Mouse (Mus musculus): ENCODE data around the gene Zbtb20. TPM values are rescaled to one million over a fixed set of nuclear protein-coding genes. Genes with fewer than 3 reads are reported as not detected.
A peak's percentile ranks its signal among the peaks of the same experiment; 100 is the strongest.

Zbtb20 gene
- polyA plus RNA-seq, 1 experiment from 2014 or later: 30.9 TPM

DNA sequence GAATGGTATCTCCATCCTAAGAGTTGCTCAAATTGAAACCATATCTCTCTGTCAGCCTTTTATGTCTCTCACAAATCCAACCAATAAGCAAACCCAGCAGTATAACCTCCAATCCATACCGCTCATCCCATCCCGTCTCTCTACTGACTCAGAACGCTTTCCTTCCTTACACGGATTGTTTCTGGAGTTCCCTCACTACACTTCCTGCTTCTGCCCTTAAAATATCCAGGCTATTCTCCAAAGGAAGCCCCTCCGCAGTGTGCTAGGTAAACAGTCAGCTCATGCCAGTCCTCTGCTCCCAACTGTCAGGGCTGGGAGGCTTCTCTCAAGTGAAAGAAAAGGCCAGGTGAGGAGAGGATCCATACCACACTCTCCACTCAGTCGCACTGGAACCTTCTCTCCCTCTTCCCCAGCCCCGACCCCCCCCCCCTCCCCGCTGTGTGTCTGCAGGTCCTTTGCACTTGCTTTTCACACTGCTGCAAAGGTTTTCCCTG, 563.2 kb downstream of the Zbtb20 start:
- Histone ChIP-seq H3K27me3 (replicated peaks) (no peaks in the 10 kb centered on the region), H3K4me2 (no peak overlapping the region), H3K9me3 (no peaks in the 10 kb centered on the region), H3K9ac (no peak overlapping the region), H3K4me3 (no peak overlapping the region), H3K27ac (replicated peaks) (no peak overlapping the region), H3K36me3 (no peaks in the 10 kb centered on the region), H3K4me1 (peaks cover 31% of the 10 kb centered on the region)
- no peak for ATAC-seq (ENCODE audit: extremely low read depth, insufficient number of reproducible peaks, low FRiP score, low TSS enrichment)
- 55% methylated on average over 8 of the region's 8 CpGs for WGBS

DNA sequence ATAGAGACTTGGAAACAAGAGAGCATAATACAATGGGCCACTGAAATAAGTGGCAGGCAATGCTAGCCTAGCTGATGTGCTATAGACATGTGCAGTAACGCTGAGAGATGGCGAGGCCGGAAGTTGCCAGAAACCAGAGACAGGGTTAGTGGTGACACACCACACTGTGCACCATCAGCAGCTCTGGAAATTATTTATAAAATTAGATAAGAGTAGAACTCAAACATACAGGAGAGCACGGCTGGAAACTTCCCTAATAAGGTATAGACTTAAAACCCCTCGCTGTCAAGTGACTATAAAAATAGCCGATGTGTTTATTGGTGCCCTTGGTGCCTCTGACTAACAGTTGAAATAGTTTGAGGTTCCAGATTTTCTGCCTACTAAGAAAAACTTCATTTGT, 565.7 kb downstream of the Zbtb20 start:
- H3K9ac ChIP-seq: no peak overlapping the region
- peaks cover 43% of the 10 kb centered on the region for H3K4me1 ChIP-seq
- no peak for ATAC-seq (ENCODE audit: extremely low read depth, insufficient number of reproducible peaks, low FRiP score, low TSS enrichment)
- 36% methylated on average over 6 of the region's 6 CpGs for WGBS
- H3K4me3 ChIP-seq: no peak overlapping the region
- H3K36me3 ChIP-seq: no peaks in the 10 kb centered on the region
- peak overlapping the region; percentile 79 for H3K27ac ChIP-seq (replicated peaks)
- H3K9me3 ChIP-seq: no peaks in the 10 kb centered on the region
- no peaks in the 10 kb centered on the region for H3K27me3 ChIP-seq (replicated peaks)
- no peak overlapping the region for H3K4me2 ChIP-seq

DNA sequence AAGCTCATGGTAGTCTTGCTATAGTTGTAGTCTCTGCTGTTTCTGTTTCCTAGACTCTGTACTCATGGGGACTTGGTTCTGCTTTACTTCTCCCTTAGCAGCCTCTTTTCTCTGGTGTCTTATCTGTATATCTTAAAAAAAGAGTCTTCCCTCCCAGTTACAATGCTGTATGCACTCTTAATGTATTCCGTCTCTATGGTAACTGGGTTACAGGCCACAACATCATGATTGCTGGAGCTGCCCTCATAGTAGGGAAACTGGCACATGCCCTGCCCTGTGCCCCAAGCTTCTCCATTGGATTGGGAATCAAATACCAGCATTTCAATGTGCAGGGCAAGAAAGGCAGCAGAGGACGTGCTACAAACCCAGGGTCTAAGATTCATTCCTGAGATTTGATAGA, 567.4 kb downstream of the Zbtb20 start:
- WGBS: 82% methylated on average over 2 of the region's 2 CpGs
- Histone ChIP-seq H3K9me3 (no peaks in the 10 kb centered on the region), H3K27ac (replicated peaks) (peak overlapping the region; percentile 69), H3K9ac (no peak overlapping the region), H3K4me3 (no peak overlapping the region), H3K36me3 (no peaks in the 10 kb centered on the region), H3K4me1 (peaks cover 45% of the 10 kb centered on the region), H3K27me3 (replicated peaks) (no peaks in the 10 kb centered on the region), H3K4me2 (no peak overlapping the region)
- ATAC-seq (ENCODE audit: extremely low read depth, insufficient number of reproducible peaks, low FRiP score, low TSS enrichment): no peak

DNA sequence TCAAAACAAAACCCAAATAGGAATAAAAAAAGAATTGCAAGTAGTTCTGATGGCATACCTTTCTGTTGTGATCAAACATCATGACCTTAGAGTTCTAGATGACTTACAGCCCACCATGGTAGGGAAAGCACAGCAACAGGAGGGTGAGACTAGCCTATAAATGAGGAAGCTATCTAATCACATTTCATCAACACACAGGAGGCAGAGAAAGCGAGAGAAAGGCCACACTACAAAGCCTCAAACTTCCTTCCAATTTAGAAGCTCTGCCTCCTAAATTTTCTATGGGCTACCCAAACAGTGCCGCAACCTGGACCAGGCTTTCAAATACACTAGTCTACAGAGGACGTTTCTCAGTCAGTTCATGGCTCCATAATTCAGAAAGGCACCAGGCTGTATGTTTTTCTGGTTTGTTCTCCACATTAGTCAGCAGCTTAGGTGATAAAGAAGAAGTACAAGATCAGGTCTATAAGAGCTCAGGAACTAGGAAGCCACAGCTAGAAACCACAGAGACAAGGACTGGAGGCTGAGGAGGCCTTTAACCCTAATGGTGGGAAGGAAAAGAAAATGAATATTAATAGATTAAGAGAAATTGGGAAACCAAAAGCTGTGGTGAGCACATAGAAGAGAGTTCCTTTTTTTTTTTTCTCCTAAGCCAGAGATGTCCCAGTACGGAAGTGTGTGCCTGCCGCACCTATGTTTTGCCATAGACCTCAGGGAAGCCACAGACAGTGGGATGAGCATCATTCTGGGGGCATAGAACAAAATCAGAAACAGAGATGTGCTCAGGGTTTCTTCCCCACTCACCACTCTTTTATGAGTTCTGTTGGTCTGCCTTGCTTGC, 572.7 kb downstream of the Zbtb20 start:
- ATAC-seq (ENCODE audit: extremely low read depth, insufficient number of reproducible peaks, low FRiP score, low TSS enrichment): no peak
- Histone ChIP-seq H3K9me3 (no peaks in the 10 kb centered on the region), H3K9ac (no peak overlapping the region), H3K36me3 (no peaks in the 10 kb centered on the region), H3K4me2 (no peak overlapping the region), H3K27me3 (replicated peaks) (no peaks in the 10 kb centered on the region), H3K4me1 (peaks cover 19% of the 10 kb centered on the region), H3K4me3 (no peak overlapping the region), H3K27ac (replicated peaks) (no peak overlapping the region)
- WGBS: 81% methylated on average over 5 of the region's 5 CpGs

DNA sequence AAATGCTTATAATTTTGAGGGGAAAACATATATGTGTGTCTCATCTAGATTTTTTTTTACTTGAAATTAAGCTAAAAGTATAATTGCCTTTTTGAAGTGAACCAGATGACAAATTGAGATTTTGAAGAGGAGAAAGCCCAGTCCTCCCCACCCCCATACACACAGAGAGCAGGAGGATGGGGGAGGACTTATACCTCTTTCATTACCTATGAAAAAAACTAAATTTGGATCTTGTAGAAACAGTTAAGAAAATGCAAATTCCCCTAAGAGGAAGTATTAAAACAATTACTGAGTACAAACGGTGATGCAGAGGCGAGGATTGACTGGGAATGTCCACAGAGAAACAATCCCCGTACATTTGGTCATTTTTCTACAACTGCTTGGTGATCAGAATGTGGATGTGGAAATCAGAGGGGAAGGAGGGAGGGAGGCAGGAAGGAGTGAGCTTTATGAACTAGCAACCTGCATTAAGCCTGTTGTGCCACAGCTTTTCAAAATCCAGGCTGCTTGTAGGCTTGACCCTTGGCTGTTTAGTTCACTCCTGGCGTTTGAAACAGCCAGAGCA, 578.8 kb downstream of the Zbtb20 start:
- WGBS: 66% methylated on average over 4 of the region's 4 CpGs
- no peaks in the 10 kb centered on the region for H3K36me3 ChIP-seq
- H3K4me3 ChIP-seq: no peak overlapping the region
- H3K9ac ChIP-seq: no peak overlapping the region
- no peaks in the 10 kb centered on the region for H3K27me3 ChIP-seq (replicated peaks)
- ATAC-seq (ENCODE audit: extremely low read depth, insufficient number of reproducible peaks, low FRiP score, low TSS enrichment): no peak
- no peaks in the 10 kb centered on the region for H3K9me3 ChIP-seq
- no peak overlapping the region for H3K4me2 ChIP-seq
- no peak overlapping the region for H3K27ac ChIP-seq (replicated peaks)
- H3K4me1 ChIP-seq: peaks cover 36% of the 10 kb centered on the region

DNA sequence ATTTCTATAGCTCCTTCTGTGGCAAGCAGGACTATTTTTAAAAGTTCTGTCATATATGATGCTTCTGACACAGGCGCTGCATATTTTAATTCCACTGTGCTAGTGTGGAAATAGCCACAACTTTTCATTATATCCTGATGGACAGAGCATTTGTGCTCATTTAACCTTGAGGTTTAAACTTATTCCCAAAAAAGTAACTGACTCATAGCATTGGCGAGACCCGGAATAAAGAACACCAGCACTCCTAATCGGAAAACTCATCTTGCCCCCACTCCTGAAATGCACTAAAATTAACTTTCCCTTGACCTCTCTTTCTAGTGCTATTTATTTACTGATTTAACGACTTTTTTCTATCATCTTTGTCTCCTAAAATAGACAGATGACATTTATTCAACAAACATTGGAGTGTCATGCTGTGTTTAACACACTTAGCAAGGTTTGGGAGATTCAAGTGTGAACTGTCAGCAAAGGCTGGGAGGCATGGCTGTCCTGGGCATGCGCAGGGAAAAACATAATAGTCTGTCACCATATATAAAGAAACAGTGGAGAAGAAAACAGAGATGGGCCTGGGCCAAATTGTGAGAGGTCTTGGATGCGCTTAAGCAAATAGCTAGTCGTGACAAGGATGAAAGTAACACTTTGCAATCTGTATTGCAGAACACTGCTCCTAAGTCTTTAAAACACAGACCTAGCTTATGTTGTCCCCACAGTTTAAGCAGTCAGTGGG, 580.9 kb downstream of the Zbtb20 start:
- Histone ChIP-seq H3K9me3 (no peaks in the 10 kb centered on the region), H3K4me1 (peaks cover 36% of the 10 kb centered on the region), H3K36me3 (no peaks in the 10 kb centered on the region), H3K9ac (no peak overlapping the region), H3K27me3 (replicated peaks) (no peaks in the 10 kb centered on the region), H3K27ac (replicated peaks) (peak overlapping the region; percentile 51), H3K4me2 (no peak overlapping the region), H3K4me3 (no peak overlapping the region)
- ATAC-seq (ENCODE audit: extremely low read depth, insufficient number of reproducible peaks, low FRiP score, low TSS enrichment): no peak
- WGBS: 50% methylated on average over 8 of the region's 8 CpGs

DNA sequence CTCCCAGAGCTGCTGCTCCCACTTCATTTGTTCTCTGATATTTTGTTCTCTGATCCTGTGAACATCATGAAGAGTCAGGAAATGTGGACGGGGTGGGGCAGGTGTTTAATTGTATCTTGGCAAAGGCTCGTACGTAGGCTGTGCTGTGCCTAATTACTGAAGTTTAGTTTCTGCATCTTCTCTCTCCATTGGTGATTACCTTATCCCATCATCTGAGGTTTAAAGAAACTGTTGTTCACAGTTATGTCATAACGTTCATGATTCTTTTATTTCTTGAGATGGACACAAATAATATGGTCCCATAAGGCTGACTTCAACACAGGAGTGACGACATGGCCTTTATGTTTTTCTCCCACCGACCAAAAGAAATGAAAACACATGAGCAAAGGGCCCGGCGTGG, 582.1 kb downstream of the Zbtb20 start:
- Histone ChIP-seq H3K4me1 (peaks cover 45% of the 10 kb centered on the region), H3K27ac (replicated peaks) (no peak overlapping the region), H3K4me2 (no peak overlapping the region), H3K36me3 (no peaks in the 10 kb centered on the region), H3K27me3 (replicated peaks) (no peaks in the 10 kb centered on the region), H3K4me3 (no peak overlapping the region), H3K9me3 (no peaks in the 10 kb centered on the region), H3K9ac (no peak overlapping the region)
- WGBS: 79% methylated on average over 8 of the region's 8 CpGs
- ATAC-seq (ENCODE audit: extremely low read depth, insufficient number of reproducible peaks, low FRiP score, low TSS enrichment): no peak

DNA sequence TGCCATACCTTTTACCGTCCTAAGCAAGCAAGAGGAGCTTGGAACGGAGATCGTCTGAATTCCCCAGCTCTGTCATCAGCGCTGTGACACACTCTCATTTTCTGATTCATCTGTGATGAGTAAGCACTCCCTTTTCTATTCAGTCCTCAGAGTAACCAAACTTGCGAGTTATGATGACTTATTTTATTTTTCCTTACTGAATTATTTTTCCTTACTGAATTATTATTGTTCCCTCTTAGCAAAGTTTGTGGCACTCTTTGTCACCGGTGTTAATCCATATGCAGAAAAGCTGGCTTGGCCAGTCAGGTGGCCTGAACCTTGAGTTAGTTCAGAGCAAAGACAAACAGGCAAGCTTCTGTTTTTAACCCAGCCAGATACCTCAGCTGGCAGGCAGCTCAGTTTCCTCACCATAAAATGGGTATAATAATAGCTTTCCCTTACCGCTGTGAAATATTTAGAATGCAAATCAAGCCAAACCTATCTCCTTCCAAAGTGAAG, 583.1 kb downstream of the Zbtb20 start:
- H3K27ac ChIP-seq (replicated peaks): no peak overlapping the region
- no peak overlapping the region for H3K4me3 ChIP-seq
- no peak overlapping the region for H3K4me2 ChIP-seq
- no peaks in the 10 kb centered on the region for H3K36me3 ChIP-seq
- no peak for ATAC-seq (ENCODE audit: extremely low read depth, insufficient number of reproducible peaks, low FRiP score, low TSS enrichment)
- H3K4me1 ChIP-seq: peaks cover 50% of the 10 kb centered on the region
- no peaks in the 10 kb centered on the region for H3K27me3 ChIP-seq (replicated peaks)
- no peaks in the 10 kb centered on the region for H3K9me3 ChIP-seq
- 0 out of 2 replicates have a peak overlapping the region, but pooled peaks have one; percentile 7 for H3K9ac ChIP-seq
- 56% methylated on average over 7 of the region's 7 CpGs for WGBS

DNA sequence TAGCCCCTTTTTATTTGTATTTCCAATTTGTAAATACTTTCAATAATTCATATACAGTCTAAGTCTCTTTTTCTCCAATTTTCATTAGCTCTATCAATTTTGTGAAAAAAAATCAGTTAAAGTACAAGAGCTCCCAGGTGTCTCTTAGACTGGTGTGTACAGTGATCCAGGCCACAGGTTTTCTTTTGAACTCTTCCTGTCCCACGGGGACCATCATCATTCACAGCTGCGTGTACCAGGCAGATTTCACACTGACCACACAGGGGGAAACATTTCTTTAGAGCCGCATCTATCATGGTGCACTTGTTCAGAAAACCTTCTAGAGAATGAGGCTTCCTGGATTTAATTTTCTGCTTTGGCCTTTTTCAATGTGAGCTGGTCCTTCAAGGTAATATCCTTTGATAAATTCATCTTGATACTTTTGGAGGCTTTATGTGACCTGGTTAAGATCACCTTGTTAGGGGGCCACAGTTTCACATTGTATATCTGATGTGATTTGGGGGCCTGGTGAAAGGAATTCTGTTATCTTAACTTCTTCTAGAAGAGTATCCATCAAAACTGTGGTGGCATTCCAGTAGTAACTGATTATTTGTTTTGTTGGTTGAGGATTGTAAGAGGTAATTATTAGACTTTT, 586.2 kb downstream of the Zbtb20 start:
- H3K4me3 ChIP-seq: no peak overlapping the region
- 82% methylated on average over 3 of the region's 3 CpGs for WGBS
- H3K36me3 ChIP-seq: no peaks in the 10 kb centered on the region
- H3K4me2 ChIP-seq: no peak overlapping the region
- no peaks in the 10 kb centered on the region for H3K27me3 ChIP-seq (replicated peaks)
- H3K4me1 ChIP-seq: peaks cover 54% of the 10 kb centered on the region
- no peaks in the 10 kb centered on the region for H3K9me3 ChIP-seq
- H3K27ac ChIP-seq (replicated peaks): no peak overlapping the region
- ATAC-seq (ENCODE audit: extremely low read depth, insufficient number of reproducible peaks, low FRiP score, low TSS enrichment): no peak
- H3K9ac ChIP-seq: no peak overlapping the region

DNA sequence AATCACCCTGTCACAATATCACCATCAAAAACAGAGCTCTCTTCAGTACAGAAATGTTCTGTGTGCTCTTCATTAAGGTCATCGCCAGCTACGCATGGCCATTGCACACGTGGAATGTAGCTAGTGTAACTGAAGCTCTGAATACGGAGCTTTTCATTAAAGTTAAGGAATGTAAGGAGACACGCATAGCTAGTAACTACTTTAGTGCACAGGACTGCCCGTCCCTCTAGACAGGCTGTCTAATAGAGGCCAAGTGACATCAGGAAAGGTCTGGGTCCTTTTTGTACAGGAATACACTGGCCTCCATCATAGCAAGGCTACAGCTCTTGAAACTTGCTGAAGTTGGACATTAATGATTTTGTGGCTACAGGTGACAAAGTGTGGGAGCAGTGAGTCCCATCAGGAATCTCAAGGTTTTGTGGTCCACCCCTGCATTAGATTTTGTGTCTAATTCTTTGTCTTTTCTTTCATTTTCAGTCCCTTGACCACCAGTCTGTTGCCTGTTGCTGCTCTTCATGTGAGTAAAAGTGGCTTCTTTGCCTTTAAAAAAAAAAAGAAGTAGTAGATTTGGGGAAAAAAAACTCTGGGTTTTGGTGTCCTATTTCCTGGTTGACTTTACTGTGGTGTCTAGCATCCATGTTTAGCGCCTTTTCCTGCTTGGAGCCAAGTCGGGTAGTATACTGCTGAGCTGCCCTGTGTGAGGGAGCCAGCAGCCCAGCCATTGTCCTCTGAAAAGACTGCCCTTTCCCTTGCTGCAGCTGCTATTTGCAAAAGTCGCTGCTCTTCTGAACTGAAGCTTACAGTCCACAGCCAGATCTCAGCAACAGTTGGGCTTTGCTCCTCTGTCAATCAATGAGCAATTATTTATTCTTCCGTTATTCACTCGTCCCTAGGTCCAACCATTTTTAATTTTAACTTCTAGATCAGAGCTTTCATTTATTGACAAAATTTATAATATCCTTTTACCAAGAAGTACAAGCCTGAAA, 587.1 kb downstream of the Zbtb20 start:
- no peak overlapping the region for H3K4me3 ChIP-seq
- peak overlapping the region; percentile 36; the same call in 1 of the 2 replicates for H3K27ac ChIP-seq (replicated peaks)
- peaks cover 49% of the 10 kb centered on the region for H3K4me1 ChIP-seq
- ATAC-seq (ENCODE audit: extremely low read depth, insufficient number of reproducible peaks, low FRiP score, low TSS enrichment): no peak
- no peaks in the 10 kb centered on the region for H3K9me3 ChIP-seq
- 57% methylated on average over 11 of the region's 11 CpGs for WGBS
- H3K9ac ChIP-seq: no peak overlapping the region
- H3K36me3 ChIP-seq: no peaks in the 10 kb centered on the region
- no peak overlapping the region for H3K4me2 ChIP-seq
- no peaks in the 10 kb centered on the region for H3K27me3 ChIP-seq (replicated peaks)
